Mouse (Mus musculus) G1E-ER4 (cell line): ENCODE results near the gene Trabd2b. TPM values are rescaled to one million over a fixed set of nuclear protein-coding genes. Genes with fewer than 3 reads are reported as not detected.

Experiments used
- GATA1 ChIP-seq: IDR thresholded peaks from one replicate; pipeline ENCODE4 v1.8.0; 2012; ENCODE audit warnings: low read length, inconsistent platforms
- polyA plus RNA-seq: library from polyadenylated mRNA; stranded (reverse); fragments of >175 nt; gene quantifications from 2 replicates; pipeline ENCODE4 v1.2.3, GENCODE M21; 2012

The Trabd2b gene
- polyA plus RNA-seq, 1 experiment, result not detected

DNA sequence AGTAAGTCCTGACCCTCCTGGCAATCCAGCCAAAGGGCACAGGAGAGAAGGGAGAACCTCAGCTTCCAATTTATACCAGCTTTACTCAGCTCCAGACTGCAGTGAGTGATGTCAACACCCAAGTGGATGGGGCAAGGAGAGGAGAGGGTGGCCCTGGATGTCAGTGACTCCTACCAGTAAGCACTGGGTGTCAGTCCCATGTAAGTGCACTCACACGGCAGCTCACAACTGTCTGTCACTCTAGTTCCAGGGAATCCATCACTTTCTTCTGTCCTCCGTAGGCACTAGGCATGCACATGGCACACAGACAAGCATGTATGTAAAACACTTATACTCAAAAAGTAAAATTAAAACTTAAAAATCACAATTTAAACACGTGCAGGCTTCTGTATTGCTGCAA, 113.4 kb downstream of the Trabd2b start:
- no peak for TF ChIP-seq GATA1

DNA sequence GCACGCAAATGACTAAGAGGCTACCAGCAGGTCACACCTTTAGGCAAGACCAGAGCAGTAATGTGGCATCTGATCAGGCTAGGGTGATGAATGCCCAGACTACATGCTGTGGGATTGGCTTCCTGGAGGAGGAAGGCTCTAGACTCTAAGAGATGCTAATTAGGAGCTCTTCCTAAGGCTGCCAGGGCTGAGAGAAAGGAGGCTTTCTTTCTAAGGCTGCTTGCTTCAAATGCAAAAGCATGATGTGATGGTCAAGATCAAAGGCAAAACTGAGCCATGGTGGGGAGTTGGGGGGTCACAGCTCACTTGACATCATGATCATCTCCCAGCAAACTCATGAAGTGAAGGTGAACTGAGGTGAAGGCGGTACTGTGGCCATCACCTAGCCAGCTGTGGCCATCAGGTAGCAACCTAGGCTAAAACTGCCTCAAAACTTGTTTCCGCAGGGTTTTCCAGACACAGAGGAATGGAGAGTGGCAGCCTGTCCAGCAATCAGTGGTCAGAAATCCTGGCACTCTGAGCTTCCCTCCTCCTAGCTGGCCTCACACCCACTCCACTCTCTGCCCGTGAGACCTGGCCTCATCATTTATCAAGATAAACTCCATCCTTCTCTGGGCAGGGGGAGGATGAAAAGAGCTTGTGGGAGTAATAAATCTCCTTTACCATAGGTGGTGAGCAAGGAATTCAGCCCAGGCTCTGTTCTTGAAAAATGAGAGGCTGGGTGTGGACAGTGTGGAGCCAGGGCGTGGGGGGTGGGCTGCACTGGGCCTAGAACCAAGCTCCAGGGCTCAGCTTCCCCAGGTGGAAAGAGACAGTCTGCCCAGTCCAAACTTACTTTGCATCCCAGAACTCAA, 117.0 kb downstream of the Trabd2b start:
- TF ChIP-seq GATA1, result no peak

DNA sequence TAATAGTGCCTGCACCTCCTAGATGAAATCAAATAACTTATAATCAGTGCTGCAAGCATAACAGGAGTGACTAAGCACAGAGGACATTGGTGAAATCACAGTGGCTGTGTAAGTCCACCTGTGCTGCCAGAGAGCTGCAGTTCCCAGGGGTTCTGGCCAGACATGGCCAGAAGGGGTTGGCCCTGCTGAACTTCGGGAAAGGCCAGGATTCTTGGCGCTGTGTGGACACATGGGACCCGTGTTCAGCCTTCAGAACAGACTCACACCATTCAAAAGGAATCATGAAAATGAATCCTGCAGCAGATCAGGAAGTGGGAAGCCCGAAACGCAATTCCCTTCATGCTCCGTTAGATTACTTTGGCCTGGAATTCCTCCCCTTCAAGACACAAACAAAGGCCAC, 125.1 kb downstream of the Trabd2b start:
- no peak for TF ChIP-seq GATA1

DNA sequence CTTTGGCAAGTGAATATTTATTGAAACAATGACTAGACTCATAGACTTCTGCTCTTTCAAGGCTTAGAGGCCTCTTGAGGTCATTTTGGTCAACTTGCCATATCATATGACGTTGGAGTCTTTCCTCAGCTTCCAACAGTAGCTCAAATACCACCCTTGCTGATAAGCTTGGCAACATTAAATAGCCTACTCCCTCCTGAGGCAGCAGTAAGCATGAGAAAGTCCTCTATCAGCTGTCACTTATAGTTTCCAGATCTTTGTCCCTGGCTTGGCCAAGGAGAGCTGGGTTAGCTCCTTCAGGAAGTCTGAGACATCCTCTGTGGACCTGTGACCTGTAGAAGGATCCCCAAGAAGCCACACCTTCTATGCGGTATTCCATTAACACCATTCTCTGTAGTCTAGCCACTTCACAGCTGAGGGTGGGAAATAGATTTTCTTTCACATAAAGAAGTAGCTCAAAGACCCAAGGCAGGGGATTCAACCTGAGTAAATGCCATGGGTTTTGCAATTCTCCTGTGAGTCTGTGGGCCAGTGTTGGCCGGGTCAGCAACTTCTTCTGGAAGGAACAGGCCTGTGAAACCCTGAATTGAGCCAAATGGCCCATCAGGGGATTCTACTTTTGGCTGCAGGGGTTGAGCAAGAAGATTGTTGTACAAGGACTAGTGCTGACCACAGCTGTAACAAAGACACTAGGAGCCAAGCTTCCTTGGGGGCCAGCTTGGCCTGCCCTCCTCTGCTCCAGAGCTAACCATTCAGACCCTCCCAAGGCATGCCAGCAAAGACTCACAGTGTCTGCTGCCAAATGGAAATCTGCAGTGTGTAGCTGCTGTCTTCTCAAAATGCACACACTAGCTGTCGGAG, 127.6 kb downstream of the Trabd2b start:
- TF ChIP-seq GATA1, result no peak

DNA sequence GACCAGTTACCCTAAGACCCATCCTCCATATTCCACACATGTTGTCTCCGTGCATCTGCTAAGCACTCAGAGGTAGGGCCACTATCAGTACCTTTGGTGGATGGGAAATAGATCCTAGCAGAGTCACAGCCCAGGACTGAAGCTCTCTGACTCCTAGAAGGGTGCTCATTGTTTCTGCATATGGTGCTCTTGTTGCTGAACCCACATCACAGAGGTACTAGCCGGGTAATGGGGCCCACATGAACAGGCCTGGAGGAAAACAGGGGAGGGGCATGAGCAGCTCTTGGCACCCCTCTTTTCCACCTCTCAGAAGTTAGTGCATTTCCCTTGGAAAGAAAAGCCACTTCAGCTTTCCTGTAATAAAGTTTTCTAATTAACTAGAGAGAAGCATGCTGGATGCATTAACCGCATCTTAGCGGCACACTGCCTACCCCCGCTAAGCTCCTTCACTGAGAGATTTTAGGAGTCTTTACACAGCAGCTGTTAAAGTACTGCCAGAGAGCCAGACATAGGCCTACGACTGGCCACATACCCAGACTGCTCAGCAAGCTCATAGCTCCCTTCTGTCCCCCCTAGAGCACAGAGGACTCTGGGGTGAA, 131.0 kb downstream of the Trabd2b start:
- no peak for TF ChIP-seq GATA1

DNA sequence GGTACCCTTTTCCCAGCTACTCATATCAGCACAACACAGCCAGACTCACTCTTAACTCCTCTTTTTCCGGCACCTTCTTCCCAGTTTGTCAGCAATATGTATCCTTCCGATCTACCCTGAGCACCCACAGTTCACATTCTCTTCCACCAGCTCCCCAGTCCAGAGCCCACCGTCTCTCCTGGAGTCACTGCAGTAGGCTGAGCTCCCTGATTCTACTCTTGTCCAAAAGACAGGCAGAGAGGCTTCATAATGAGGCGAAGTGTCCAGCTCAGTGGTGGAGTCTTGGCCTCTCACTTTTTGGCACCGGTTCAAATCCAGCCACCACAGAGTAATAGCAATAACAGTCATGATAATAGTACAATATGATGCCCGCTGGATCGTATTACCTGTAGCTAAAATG, 133.5 kb downstream of the Trabd2b start:
- TF ChIP-seq GATA1, result no peak

DNA sequence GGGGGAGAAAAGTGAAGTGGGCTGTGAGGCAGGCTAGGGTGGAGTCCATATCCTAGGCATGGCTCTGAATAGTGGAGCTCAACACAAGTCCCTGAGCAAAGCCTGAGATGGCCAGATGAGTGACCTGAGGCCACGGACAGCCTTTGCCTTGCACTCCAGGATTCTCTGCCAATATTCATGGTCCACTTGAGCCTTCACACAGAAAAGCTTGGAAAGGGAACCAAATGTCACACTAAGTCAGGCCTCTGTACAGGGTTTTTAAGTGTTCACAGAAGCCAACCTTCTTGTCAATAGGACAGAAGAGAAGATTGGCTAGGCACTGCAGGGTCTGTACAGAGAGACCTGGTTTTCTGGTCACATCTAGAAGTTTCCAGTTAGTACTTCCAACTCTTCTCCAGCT, 134.7 kb downstream of the Trabd2b start:
- TF ChIP-seq GATA1, result no peak

DNA sequence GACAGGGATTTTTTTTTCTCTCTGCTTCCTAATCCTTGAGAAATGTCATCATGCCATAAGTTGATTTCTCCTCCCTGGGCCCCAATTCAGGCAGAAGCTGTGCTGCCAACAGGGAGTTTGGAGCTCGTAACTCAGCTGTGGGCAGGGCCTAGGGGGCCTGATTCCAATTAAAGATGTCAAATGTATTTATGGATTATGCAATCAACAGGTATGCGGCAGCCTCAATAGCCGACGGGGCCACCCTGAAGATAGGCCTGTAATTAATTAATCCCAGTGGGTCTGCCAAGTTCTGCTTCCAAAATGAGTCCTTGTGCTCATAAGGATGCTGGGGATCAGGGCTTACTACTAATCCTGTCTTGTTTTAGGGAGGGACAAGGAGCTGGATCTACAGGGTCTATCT, 135.6 kb downstream of the Trabd2b start:
- TF ChIP-seq GATA1, result no peak

DNA sequence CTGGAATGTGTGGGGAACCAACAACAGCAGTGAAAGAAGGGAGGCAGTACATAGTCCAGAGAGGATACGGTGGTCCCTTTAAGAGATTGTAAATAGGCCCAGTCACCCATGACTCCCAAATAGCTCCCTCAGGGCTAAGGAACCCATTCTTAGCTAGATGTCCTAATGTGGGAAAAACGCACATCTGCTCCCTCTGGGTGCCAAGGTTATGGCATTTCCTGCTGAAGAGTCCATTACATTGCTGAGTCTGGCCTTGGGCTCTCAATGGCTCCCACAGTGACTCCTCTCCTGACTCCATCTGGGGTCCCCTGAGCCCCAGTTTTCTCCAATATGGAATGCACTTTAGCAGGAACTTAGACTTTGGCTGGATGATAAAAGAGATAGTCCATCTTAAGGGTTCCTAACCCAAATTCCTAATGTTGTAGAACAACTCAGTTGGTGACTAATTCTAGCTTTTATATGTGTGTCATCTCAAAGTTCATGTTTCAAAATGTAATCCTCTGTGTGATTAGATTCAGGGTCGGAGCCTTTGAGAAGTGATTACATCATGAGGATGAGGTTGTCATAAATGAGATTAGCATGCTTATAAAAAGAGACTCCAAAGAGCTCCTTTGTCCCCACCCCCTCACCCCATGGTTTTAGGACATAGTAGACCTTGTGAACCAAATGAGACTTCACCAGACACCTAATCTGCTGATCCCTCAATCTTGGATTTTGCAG, 139.1 kb downstream of the Trabd2b start:
- TF ChIP-seq GATA1, result no peak

DNA sequence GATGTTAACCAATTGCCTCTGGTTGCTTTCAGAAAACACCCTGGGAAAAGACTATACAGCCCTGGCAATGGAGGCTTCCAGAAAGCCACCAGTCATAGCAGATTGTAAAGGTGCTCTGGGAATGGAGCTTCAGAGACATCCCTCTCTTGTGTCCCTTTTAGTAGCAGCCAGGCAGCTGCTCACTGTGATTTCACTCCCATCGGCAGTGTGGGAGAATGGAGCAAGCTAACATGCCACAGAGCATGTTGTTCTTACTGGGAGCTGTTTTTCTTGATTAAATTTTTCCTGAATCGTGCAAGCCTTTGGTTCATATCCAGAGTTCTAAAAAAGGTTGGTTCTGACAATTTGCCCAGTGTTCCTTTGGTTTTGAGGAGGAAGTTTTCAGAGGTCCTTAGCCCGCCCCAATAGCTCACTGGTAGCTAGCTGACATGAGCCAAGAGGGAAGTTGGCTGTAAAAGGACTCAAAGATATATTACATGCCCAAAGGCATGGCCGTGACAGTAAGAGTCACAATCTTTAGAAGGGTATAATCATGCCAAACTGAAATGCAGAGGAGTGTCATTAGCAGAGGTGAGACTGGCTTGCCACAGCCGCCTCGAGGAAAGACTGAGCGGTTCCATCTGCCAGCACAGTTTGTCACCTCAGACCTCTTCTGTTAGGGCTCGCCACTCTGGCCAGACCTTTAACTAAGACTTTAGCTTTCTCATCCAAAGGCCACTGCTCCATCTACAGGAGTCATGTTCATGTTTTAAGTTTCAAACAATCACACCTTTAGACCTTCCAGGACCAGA, 141.3 kb downstream of the Trabd2b start:
- no peak for TF ChIP-seq GATA1

DNA sequence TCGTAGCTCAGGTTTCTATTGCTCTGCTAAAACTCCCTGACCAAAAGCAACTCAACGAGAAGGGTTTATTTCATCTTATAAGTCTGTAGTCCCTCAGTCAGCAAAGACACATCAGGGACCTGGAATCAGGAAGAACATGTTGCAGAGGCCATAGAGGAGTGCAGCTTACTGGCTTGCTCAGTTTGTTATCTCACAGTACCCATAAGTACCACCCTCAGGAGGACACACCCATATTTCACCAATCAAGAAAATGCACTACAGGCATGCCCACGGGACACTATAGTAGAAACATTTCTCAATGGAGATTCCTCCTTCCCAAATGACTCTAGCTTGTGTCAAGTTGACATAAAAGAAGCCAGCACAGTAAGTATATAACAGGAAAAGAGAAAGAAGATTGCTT, 143.0 kb downstream of the Trabd2b start:
- TF ChIP-seq GATA1, result no peak

DNA sequence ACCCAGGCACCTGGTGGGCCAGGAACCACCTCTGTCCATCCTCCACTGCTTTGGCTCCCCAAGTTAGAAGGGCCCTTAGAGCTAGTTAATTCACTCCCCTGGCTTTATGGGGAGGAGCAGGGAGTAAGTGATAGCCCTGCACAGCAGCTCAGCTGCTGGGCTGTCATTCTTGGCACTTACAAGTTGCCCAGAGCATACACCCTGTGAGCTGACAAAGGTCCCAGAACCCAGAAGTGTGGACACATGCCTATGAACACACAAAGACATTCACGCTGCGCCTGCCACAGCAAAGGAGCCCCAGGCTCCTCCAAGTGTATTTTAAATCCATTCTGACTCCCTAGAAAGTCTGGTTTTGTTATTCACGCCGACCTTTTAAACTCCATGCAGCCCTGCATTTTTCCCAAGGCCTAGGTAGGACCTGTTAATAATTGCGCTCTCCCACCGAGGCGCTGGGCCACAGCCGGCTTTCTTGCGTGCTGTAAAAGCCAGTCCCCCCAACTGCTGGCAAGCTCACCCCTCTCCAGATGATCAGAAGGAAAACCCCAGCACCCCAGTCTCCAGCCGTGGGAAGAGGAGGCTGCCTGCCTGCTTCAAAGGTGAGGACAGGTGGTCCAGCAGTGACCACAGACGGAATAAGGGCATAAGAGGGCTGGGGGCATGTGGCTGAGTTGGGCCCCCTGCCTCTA, 144.1 kb downstream of the Trabd2b start:
- TF ChIP-seq GATA1, result no peak

DNA sequence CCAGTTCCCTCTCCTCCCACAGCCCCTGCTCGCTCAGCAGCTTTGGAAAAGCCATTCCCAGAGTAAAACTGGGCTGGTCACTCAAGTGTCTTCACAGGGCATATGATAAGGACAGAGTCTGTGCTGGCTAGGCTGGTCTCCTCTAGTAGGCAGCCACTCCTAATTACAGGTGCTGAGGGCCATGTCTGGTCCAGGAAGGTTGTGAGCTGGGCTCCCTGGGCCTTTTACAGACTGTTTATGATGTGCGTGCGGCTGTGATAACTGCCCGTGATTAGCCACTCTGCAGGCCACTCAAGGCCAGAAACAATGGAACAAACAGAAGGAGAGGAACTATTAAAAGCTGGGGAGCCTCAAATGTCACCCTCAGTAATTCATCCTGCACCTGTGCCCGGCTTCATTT, 150.4 kb downstream of the Trabd2b start:
- no peak for TF ChIP-seq GATA1

DNA sequence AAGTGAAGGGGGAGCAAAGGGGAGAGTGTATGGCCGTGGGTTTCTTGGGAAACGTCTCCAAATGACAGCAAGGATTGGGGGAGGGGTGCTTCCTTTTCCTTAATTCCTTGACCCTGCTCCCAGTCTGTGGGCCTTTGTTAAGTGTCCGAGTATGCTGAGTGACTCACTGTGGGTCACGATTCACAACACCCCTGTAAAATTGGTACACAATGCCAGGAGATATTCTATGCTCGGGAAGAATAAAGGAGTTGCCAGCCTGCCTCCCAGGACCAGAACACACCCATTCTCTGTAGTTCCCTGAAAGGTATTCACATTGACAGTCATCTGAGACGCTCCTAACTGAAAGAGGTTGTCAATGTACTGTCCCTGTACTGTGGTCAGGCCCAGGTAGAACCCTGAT, 151.2 kb downstream of the Trabd2b start:
- no peak for TF ChIP-seq GATA1

DNA sequence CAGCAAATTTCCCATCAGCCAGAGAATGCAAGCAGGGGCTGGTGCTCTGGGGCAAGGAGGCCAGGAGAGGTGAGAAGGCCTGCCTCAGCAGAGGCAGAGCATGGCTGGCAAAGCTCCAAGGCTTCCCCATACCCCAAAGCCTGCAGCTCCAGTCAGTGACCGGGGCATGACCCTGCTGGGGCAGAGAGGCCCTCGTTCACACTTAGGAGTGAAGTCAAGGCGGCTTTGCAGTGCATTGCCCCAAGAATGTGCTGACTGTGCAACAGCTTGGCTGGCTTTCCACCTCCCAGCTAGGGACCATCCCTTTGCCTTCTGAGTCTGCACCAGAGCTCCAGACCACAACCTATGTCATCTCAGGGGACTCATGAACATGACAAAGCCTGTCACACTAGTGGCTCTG, 152.0 kb downstream of the Trabd2b start:
- no peak for TF ChIP-seq GATA1
